Comparison of ENCODE assay signal across 9 mouse cellular contexts in genomic region chr13:37056662-37057061, GRCm38 (mm10). TPM values are rescaled to one million over a fixed set of nuclear protein-coding genes. Genes with fewer than 3 reads are reported as not detected.
A peak's percentile ranks its signal among the peaks of the same experiment; 100 is the strongest.
DNase-seq lines count a peak whose midpoint lies in the region; ATAC-seq lines count a peak whose summit lies in the region.
"Had no signal": no experiment of that assay in that cellular context is flagged by ENCODE, and none has a peak within 500 bp of the region (broad histone marks: within the 10 kb centered on the region; RNA-seq: fewer than 3 reads in every experiment).

No protein-coding gene starts in this region.

- no peak overlapping the region for H3K4me3 ChIP-seq in hindbrain, embryonic 16.5 days (ENCODE audit: low read length)
- no peak overlapping the region for H3K4me3 ChIP-seq in forebrain, embryonic 13.5 days

- ATAC-seq in hindbrain, embryonic 16.5 days: no peak
- ATAC-seq in forebrain, embryonic 13.5 days: no peak

- H3K36me3 ChIP-seq in hindbrain, embryonic 16.5 days (ENCODE audit: control insufficient read depth, insufficient read depth, low read length): no peaks in the 10 kb centered on the region
- H3K36me3 ChIP-seq in forebrain, embryonic 13.5 days (ENCODE audit: poor library complexity, severe bottlenecking): no peaks in the 10 kb centered on the region

- no peak overlapping the region for H3K27ac ChIP-seq in hindbrain, embryonic 16.5 days (ENCODE audit: low read depth, low read length)
- no peak overlapping the region for H3K27ac ChIP-seq in forebrain, embryonic 13.5 days

- H3K4me1 ChIP-seq in hindbrain, embryonic 16.5 days (ENCODE audit: control insufficient read depth, insufficient read depth, low read depth, low read length): no peaks in the 10 kb centered on the region
- H3K4me1 ChIP-seq in forebrain, embryonic 13.5 days: no peaks in the 10 kb centered on the region

- H3K9ac ChIP-seq in hindbrain, embryonic 16.5 days (ENCODE audit: low read depth, low read length): no peak overlapping the region
- H3K9ac ChIP-seq in forebrain, embryonic 13.5 days: no peak overlapping the region

- no peaks in the 10 kb centered on the region for H3K9me3 ChIP-seq in hindbrain, embryonic 16.5 days (ENCODE audit: control insufficient read depth, low read length)
- H3K9me3 ChIP-seq in forebrain, embryonic 13.5 days (replicated peaks): no peaks in the 10 kb centered on the region

- DNase-seq in gastrocnemius, adult 18-20 months (ENCODE audit: low spot score): peak; percentile 21
- no peak for DNase-seq in gastrocnemius, postnatal 4 days (ENCODE audit: low spot score in 2 of 2)
- peak; percentile 3 to 40 for DNase-seq in spleen, postnatal 36 days (ENCODE audit: low spot score in 2 of 2)
- DNase-seq in spleen, adult 12 weeks (ENCODE audit: low spot score): no peak
- DNase-seq in lung, postnatal 36 days: peak; percentile 73
- DNase-seq in testis, postnatal 14 days (ENCODE audit: low spot score): no peak
- DNase-seq: midbrain, embryonic 14.5 days had no signal

- no peak overlapping the region for H3K4me2 ChIP-seq in hindbrain, embryonic 16.5 days (ENCODE audit: low read length)
- H3K4me2 ChIP-seq in forebrain, embryonic 13.5 days: no peak overlapping the region

- WGBS in hindbrain, embryonic 16.5 days: 90% methylated on average over 7 of the region's 7 CpGs
- 91% methylated on average over 7 of the region's 7 CpGs for WGBS in forebrain, embryonic 13.5 days

- no peaks in the 10 kb centered on the region for H3K27me3 ChIP-seq in hindbrain, embryonic 16.5 days (replicated peaks; ENCODE audit: control insufficient read depth, insufficient read depth, low read length)
- H3K27me3 ChIP-seq in forebrain, embryonic 13.5 days: no peaks in the 10 kb centered on the region

RNA-seq across cellular contexts. Expression of gene F13a1, which starts 6.6 kb away (rescaled TPM):
- 1 to 10 TPM; 5.5 to 8.4 TPM for total RNA-seq in gastrocnemius, adult 18-20 months (2021)
- 10 to 100 TPM; 32.0 to 40.7 TPM for total RNA-seq in gastrocnemius, postnatal 4 days (2021)
- 13.9 and 22.0 TPM in 2 replicates for polyA plus RNA-seq in hindbrain, embryonic 16.5 days (2015; fragmentation: Nextera tagmentation; extraction: Ambion mirVana)
- 4.2 and 5.9 TPM in 2 replicates for polyA plus RNA-seq in forebrain, embryonic 13.5 days (2015; fragmentation: Nextera tagmentation; extraction: Ambion mirVana)

Comparison
In these comparisons a context has a peak if more than half of its experiments do, and no peak if none do; other contexts are left out.
1. DNase-seq: peak in gastrocnemius, adult 18-20 months (single experiment), spleen, postnatal 36 days (2 of 2) and lung, postnatal 36 days (single experiment); none in gastrocnemius, postnatal 4 days (0 of 2), spleen, adult 12 weeks (single experiment) and testis, postnatal 14 days (single experiment).